Mouse (Mus musculus): Measurements from ENCODE around the gene Ddx5. TPM values are rescaled to one million over a fixed set of nuclear protein-coding genes. Genes with fewer than 3 reads are reported as not detected.
"Not testable (repeated sequence)": the region's sequence is repeated elsewhere in the genome, so short reads cannot be mapped to it uniquely, and the experiment has no call there.

Ddx5 gene
- total RNA-seq (2021): 100 to 1,000 TPM; 183 to 197 TPM
- long read RNA-seq, experiment 1, transcript Ddx5-201 (13 exons, 3,559 nt): major isoform, 74 of 127 reads
- long read RNA-seq, experiment 1, transcript Ddx5-208 (12 exons, 3,593 nt): minor isoform, 16 of 127 reads
- long read RNA-seq, experiment 1, partial matches to known transcripts: 9 of 127 reads
- long read RNA-seq, experiment 1, other reads (novel, unspliced or antisense): 28 of 127 reads
- long read RNA-seq, experiment 2, transcript Ddx5-201 (13 exons, 3,559 nt): major isoform, 133 of 284 reads
- long read RNA-seq, experiment 2, transcript Ddx5-208 (12 exons, 3,593 nt): minor isoform, 29 of 284 reads
- long read RNA-seq, experiment 2, partial matches to known transcripts: 11 of 284 reads
- long read RNA-seq, experiment 2, other reads (novel, unspliced or antisense): 110 of 284 reads

DNA sequence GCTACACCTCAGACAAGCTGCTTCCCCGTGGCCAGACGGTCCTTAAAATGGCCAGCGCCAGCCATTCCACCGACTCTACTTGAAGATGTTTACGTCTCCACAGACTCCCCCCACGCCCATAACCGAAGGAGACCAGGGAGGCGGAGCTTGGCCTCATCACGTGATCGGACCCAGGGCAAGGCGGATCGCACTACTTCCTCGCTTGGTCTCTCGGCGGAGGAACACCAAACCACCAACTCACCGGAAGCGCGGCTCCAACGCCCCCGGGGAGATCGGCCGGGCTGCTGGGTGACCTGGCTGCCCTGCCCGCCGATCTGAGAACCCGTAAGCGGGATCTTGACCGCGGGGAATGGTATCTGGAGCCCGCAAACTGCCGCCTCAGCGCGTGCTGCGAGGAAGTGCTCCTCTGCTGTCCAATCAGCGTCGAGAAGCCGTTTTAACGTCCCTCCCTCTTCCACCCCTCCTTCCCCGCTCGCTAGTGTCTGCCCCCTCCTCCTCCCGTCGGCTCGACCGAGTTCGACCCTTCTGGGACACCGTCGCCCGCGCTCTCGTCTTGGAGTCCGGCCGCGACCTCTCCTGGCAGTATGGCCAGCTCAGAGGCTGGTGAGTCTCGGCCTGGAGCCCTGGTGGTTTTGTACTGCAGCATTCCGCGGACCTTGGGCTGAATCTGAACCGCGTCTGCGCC lies at the start of gene Ddx5, which contains the start of gene Cep95:
TSS of gene Ddx5 (minus strand) at position 411 of the 685 bp plus-strand sequence.
TSS of gene Cep95 (plus strand) at position 478 of the 685 bp plus-strand sequence.
- DNase-seq: peak; percentile 97

DNA sequence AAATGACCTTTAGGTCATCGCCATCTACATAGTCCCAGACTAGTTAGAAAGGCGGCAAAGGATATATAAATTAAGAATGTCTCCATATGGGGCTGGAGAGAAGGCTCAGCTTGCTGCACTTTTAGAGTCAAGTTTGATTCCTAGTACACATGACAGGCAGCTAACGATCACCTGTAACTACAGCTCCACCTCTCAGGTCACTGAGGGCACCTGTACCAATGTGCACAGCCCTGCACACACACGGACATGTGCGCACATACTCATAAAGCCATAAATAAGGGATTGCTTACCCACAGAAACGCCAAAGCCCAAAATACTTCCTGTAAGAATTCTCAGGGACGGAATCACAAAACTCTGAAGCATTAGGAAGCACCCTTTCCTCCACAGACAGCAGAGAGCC lies 39.1 kb upstream of the Ddx5 start:
- no peak for DNase-seq

DNA sequence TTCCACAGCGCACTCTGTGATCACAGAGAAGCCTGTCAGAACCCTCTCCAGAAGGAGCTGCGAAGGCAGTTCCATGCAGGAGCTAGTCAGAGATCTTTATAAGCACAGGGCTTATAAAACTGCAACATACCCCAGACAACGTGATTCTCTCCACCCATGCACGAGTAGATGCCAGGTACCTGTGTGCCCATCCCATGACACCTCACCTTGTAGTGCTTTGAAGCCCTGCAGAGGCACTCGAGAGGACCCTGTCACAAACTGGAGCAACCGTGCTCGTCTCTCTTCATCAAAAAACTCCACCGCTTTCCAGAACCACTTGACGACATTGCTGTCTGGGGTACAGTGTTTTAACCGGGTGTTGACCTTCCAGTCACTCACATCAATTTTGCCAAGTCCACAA lies 35.4 kb upstream of the Ddx5 start:
- no peak for DNase-seq

DNA sequence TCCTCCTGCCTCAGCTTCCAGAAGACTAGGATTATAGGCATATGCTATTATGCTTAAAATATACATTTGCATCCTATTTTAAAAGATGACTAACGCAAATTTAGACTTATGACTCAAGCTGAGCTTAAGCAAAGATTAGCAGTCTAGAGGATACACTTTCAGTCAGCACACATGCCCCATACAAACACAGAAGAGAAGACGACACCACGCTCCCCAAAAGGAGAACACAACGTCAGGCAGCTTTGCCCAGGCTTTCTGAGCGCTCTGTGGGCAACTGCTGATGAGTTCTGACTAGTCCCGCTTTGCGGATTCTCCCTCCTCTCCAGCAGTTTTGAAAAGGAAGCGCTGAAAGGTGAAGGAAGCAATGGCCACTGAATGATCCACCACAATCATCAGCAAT lies 34.8 kb upstream of the Ddx5 start:
- no peak for DNase-seq

DNA sequence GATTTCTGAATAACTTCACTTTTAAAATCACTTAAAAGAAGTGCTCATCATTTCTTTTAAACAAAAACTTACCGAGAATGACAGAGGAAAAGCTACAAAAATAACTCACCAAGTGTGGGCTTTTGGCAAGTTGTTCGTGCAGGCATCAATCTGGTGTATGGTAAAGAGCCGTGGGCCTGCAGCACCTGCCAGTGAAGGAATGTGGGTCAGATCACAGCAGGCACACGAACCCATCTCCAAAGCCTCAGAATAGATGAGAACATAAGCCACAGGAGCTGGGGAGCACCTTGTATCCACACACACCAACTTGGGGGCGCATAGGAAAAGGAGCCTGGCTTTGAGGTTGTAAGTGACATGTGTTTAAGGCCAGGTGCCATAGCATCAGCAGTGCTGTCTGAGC lies 33.9 kb upstream of the Ddx5 start:
- DNase-seq: no peak

DNA sequence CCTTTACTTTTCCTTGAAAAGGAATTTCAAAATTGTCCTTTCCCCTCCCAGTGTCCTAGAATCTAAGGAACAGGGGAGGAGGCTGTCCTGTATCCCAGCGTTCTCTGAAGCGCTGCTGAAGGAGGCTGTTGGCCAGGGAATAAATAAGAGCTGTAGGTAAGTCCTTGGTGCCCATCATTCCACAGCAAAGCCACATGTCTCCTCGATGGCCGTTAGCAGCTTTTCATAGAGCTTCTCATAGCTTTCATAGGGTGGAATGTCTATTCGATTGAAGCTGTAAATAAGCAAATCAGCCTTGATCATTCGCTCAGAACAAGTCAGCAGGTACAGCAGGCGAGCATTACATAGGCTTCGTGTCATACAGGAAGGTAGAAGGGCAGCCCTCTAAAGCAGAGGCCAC lies 33.5 kb upstream of the Ddx5 start:
- no peak for DNase-seq

DNA sequence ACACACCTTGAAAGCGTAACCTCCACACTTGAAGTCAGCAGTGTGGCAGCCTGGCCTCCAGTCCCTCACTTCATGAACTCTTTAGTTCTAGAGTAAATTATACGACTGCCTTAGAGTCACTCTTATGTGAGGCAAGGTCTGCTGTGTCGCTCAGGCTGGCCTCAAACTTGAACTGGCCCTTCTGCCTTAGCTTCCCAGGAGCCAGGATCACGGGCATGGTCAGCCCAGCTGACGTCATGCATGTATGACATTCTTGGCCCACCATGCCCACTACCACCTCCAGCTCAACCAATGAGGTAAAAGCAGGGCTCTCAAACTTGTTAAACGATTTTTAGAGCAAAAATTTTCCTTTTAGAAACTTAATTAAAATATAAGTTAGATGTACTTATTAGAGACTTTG lies 32.4 kb upstream of the Ddx5 start:
- DNase-seq: no peak

DNA sequence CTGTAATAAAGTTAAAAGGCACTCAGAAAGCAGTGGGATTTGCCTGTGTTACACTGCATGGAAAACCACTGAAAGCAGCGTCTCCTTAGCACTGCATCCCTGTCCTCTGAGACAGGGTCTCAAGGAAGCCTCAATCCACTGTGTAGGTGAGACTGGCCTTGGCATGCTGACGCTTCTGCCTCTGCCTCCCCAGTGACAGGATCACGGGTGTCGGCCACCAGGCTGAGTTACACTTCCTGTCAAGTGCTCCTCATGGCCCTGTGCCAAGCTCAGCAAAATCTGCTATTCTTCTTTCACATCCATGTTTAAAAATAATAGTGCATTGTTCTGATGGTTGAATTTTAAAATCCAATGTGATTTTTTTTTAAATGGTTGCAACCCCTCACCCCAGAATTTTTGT lies 32.0 kb upstream of the Ddx5 start:
- DNase-seq: peak; percentile 60

DNA sequence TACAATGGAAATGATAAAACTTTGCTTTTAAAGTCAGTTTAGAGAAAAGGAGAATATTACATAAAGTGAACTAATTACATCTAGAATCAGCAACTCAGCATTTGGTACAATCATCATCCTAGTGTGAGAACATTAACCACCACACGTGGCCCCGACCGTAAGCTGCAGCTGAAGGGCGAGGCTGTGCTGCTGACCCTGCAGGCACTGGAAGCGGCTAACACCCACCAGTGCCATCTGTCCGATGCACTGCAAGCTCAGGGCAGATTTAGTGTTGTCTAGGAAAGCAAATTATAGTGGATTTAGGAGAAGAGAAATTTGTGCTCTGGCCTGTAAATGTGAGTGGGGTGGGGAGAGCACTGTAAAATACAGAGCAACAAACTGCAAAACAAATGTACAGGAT lies 31.3 kb upstream of the Ddx5 start:
- DNase-seq: no peak

DNA sequence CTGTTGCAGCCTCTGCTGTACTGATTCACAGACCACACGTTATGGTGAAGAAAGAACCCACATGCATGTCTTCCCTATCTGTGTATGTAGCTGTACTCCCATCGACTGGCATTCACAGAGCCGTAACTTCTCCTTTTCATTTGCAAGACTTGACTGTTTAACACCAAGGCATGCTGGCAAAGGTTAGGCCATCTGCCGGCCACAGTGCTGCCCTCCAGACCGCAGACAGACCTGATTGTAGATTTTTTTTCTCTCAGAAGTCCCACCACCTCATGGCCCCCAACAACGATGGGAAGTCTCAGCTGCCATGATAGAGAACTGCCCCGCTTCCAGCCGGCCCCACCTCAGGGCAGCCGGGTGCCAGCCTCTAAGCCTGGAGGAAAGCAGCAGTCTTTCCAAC lies 30.6 kb upstream of the Ddx5 start:
- DNase-seq: no peak

DNA sequence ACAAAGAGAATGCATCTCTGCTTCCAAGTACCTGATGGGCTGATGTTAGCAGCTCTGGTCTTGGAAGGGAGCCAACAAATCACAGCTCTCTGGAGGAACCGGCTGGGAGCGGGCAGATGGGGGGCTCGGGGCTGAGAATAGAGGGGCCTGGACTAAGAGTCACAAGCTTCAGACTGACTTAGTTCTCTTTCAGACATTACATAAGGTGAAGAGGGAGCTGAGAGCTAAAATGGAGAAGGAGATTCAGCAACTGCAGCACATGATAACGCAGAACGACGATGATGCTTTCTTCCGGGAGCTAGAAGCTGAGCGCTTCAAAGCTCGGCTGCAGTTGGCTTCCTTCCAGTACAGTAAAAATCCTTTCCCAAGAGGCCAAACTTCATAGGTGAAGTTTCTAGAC lies 29.4 kb upstream of the Ddx5 start:
- no peak for DNase-seq

DNA sequence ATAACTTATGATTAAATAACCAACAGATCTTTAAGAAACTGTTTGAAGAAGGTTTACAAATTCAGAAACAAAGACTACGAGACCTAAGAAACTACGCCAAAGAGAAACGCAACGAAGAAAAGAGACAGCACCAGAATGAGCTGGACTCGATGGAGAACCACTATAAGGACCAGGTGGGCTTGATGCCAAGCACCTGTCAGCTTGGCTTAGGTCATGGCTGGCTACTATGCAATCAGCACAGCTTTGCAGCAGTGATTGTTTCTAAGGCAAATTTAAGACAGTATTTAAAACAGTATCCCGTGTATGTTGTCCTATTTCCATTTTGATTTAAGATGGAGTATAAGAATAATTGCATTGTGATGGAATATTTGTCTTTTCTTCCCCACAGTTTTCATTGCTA lies 28.8 kb upstream of the Ddx5 start:
- DNase-seq: no peak

DNA sequence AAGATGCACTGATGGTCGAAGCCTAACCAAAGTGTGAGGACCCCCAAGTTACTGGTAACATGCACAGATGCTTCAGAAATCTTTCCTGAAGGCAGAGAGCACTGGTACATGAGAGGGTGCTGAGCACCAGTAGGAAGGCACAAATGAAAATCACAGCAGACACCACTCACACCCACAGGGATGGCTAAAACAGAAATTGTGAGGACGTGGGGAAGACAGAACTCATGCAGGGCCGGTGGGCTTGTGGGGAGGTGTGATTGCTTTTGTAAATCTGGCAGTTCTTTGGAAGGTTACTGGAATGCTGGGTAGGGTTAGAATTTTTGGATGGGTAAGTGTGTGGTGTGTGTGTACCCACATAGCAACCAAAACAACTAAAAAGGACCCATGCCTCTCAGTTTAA lies 28.2 kb upstream of the Ddx5 start:
- DNase-seq: no peak

DNA sequence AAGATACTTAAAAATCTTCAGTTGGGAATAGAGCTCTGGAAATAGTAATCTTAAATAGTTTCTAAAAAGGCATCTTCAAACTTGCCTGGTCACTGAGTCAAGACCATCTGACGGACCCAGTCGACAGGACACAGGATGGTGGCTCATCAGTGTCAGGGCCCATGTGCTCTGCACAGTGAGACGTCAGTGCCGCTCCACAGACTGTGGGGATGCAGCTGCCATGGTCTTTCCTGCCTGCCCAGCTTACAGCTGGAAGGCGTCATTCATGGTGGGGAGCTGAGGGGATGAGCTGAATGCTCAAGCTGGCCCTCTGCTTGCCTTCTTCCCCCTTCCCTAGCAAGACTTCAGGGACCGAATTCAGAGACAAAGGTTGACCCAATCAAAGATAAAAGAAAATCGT lies 27.3 kb upstream of the Ddx5 start:
- DNase-seq: no peak

DNA sequence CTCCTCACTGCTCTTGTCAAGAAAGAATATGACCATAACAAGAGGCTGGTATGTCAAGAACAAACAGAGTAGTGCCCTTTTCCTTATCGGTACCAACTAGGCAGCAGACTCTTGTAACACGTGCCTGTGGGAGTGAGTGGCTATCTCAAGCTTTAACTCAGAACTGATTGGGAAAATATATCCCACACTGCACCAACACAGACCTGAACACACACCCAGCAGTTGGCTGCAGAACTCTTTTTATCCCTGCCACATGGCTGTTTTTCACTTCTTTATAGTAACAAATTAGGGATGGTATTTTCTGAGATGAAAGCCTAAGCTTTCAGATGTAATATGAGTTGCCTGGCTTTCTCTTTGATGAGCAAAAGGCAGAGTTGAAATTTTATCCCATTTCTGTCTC lies 26.8 kb upstream of the Ddx5 start:
- DNase-seq: no peak

DNA sequence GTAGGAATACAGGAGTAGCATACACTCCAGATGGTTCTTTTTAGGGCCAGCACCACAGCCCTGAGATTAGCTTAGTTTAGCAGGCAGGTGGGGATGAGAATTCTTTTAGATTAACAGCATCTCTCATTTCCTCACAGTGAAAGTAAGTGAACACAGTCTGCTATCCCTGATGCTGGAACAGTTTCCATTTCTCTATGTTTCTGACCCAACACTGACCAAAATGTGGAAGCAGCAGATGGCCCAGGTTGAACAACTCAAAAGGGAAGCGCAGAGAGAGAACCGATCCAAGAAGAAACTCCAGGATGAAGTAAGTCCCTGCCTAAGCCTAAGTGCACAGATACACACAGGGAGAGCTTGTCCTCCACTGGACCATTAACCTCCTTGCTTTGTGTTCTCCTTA lies 26.3 kb upstream of the Ddx5 start:
- no peak for DNase-seq

DNA sequence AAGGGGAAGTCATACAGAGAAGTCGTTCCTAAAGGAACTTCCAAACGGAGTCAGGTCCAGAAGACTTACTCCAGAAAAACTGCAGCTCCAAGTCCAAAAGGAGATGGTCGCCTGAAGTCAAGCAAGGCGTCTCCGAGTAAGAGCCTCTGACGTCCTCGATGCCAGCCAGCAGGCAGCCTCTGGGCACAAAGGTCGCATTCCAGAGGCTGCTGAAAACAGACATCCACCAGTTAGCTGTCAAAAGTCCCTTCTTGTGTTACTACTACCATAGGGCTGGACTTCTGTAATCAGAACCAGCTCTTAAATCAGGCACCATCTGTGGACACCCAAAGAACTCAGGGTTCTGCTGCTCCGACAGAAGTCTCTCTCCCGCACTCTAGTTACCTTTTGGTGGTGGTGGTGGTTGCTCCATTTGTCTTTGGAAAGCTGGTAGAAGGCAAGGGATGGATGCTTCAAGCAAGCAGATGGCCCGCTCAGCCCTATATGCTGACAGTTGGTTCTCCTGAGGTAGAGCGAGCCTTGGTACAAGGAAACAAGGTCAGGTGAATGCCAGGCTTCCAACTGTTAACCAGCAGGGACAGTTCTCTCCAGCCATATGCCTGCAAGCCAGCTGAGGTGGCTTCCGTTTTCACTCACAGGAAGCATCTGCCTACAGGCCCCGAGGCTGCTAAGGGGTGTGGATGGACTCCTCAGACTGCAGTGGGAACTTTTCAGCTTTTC lies 25.8 kb upstream of the Ddx5 start:
- no peak for DNase-seq

DNA sequence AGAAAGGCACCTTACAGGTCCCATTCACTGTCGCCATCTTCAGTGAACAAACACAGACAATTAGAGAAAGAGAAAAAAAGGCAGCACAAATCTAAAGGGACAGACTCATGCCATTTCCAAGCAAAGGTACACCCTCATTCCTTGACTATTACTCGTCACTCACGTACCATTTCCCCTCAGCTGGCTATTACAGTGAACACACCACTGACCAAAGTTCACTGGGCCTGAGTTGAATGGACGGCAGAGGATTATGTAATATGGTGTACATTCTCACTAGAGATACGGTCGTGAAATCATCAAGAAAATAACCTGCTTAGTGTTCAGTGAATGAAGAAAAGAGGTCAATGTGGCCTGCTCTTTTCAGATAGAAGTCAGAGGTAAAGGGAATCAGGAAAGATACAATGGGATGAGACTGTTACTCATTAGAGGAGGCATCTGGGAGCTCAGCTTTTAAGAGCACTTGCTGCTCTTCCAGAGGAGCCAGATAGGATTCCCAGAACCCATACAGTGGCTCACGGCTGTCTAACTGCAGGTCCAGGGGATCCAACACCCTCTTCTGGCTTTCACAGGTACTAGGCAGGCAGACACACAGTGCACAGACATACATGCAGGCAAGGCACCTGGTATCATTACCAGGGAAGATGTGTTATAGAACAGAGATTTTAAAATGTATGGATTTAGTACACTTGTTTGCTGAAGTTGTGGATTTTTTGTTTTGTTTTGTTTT lies 23.6 kb upstream of the Ddx5 start:
- DNase-seq: no peak

DNA sequence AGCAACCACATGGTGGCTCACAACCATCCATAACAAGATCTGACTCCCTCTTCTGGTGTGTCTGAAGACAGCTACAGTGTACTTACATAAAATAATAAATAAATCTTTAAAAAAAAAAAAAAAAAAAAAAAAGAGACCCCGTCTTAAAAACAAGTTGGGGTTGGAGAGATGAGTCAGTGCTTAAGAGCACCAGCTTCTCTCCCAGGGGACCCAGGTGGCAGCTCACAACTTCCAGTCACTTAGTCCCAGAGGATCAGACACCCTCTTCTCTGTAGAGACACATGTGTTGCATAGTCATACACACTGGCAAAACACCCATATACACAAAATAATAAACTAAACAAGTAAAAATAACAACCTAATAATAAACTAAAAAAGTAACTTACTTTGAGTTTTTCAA lies 18.5 kb upstream of the Ddx5 start:
- DNase-seq: not testable (repeated sequence)

DNA sequence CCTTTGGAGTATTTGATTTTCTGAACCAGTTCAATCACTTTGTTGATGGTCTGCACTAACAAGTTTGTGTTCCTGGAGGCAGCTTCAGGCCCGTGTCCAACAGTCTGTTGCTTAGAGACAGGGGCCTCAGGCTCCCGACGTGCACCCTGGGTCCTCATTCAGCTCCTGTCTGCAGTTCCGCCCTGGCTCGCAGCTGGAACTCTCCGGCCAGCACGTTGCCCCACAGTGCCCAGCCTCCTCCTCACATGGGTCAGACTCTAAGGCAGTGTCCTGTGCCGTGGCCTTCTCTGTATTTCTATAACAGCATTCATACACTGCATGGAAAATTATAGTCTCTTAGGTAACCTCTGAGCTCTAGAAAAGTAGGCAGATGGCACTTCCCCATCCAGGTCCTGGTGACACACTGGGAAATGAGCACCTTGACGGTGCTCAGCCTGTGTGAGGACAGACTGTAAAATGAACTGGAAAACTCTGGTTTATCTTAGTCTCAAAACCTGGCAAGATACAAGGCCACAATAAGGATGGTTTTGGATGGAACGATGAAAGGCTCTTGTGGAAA lies 13.2 kb upstream of the Ddx5 start:
- peak; percentile 13 for DNase-seq

DNA sequence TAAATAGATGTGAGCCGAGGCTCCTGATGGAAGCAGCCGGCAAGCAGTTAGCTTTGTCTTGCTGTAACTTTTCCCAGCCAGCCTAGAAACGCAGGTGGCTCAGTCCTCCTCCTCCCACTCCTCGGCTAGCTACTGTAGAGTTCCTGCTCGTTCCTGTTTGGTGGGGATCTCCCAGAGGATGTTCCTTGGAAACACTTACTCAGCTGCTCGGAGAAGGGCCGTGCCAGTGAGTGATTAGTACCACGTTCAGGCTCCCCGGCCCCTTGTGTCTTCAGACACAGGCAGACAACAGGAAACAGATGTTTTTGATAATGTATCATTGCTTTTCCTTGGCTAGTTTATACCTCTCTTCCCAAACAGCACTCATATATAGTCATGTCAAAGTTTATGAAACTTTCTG lies 6.7 kb upstream of the Ddx5 start:
- DNase-seq: peak; percentile 24

DNA sequence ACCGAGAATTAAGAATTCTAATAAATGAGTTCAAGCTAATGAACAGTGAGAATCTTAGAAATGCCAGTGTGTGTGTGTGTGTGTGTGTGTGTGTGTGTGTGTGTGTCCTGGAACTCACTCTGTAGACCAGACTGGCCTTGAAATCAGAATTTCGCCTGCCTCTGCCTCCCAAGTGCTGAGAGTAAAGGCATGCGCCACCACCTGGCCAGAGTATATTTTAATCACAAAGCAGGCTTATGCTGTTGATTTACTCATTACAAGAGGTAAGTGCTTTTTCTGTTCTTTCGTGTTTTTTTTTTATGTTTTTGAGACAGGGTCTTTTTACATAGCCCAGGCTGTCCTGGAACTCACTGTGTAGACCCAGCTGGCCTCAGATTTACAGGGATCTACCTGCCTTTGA lies 4.9 kb upstream of the Ddx5 start:
- DNase-seq: no peak

All from gastrocnemius, postnatal 25 days (tissue).